Comparison of ENCODE assay signal across 7 mouse cellular contexts in the genomic region with DNA sequence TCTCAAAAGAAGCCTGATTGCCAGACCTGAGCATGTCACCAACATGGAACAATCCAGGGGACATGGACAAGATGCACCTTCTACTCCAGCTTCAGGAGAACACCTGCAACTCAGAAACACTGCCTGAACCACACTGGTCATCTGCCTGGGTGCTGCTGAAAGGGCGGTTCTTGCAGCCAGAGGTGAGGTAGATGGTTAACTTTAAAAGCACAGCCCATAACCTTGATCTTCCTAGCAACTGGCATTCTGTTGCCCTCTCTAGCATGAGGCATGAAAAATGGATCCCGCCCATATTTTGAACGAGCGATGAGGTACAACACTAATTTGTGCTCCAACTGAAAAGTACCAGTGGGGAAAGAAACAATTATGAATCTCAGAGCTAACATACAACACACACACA. TPM values are rescaled to one million over a fixed set of nuclear protein-coding genes. Genes with fewer than 3 reads are reported as not detected.
A peak's percentile ranks its signal among the peaks of the same experiment; 100 is the strongest.
DNase-seq lines count a peak whose midpoint lies in the region; ATAC-seq lines count a peak whose summit lies in the region.

No protein-coding gene starts in this region.

- peaks cover 9% of the 10 kb centered on the region; the same call in 1 of the 2 replicates for H3K36me3 ChIP-seq in lung, embryonic 15.5 days
- peaks cover 27% of the 10 kb centered on the region for H3K36me3 ChIP-seq in hindbrain, embryonic 14.5 days (replicated peaks; ENCODE audit: control insufficient read depth, insufficient read depth)
- peaks cover 22% of the 10 kb centered on the region for H3K36me3 ChIP-seq in limb, embryonic 13.5 days
- no peaks in the 10 kb centered on the region for H3K36me3 ChIP-seq in stomach, embryonic 16.5 days (ENCODE audit: control insufficient read depth, insufficient read depth, low read length)

- H3K4me3 ChIP-seq in lung, embryonic 15.5 days, result no peak overlapping the region
- peak overlapping the region; percentile 20 for H3K4me3 ChIP-seq in hindbrain, embryonic 14.5 days (replicated peaks; ENCODE audit: low read length)
- H3K4me3 ChIP-seq in limb, embryonic 13.5 days, result no peak overlapping the region
- H3K4me3 ChIP-seq in stomach, embryonic 16.5 days (replicated peaks; ENCODE audit: low read length), result no peak overlapping the region

- H3K4me1 ChIP-seq in lung, embryonic 15.5 days, result peaks cover 94% of the 10 kb centered on the region
- H3K4me1 ChIP-seq in hindbrain, embryonic 14.5 days (replicated peaks; ENCODE audit: control insufficient read depth, insufficient read depth, low read length), result peaks cover 92% of the 10 kb centered on the region
- peaks cover 92% of the 10 kb centered on the region for H3K4me1 ChIP-seq in limb, embryonic 13.5 days
- H3K4me1 ChIP-seq in stomach, embryonic 16.5 days (ENCODE audit: control insufficient read depth, insufficient read depth, low read length), result peaks cover 94% of the 10 kb centered on the region

- intact Hi-C loops in left cerebral cortex, postnatal 25 days (cut with DNase I), result no loop called here

- no peaks in the 10 kb centered on the region for H3K9me3 ChIP-seq in lung, embryonic 15.5 days
- H3K9me3 ChIP-seq in hindbrain, embryonic 14.5 days (ENCODE audit: control insufficient read depth, low read length), result no peaks in the 10 kb centered on the region
- no peaks in the 10 kb centered on the region for H3K9me3 ChIP-seq in limb, embryonic 13.5 days
- H3K9me3 ChIP-seq in stomach, embryonic 16.5 days (replicated peaks; ENCODE audit: control insufficient read depth, low read length), result no peaks in the 10 kb centered on the region

- DNase-seq in lung, postnatal 10 days, result no peak
- DNase-seq in hindbrain, embryonic 14.5 days (ENCODE audit: low spot score), result no peak
- DNase-seq in right cerebral cortex, adult 18-20 months, result no peak
- DNase-seq in left cerebral cortex, postnatal 25 days (ENCODE audit: low spot score in 2 of 2), result no peak

- no peak overlapping the region; the same call in 1 of the 2 replicates for H3K4me2 ChIP-seq in lung, embryonic 15.5 days
- H3K4me2 ChIP-seq in hindbrain, embryonic 14.5 days (replicated peaks), result peak overlapping the region; percentile 84
- H3K4me2 ChIP-seq in limb, embryonic 13.5 days (replicated peaks), result peak overlapping the region; percentile 52
- H3K4me2 ChIP-seq in stomach, embryonic 16.5 days (ENCODE audit: low read depth, low read length), result no peak overlapping the region

- H3K27me3 ChIP-seq in lung, embryonic 15.5 days, result no peaks in the 10 kb centered on the region
- H3K27me3 ChIP-seq in hindbrain, embryonic 14.5 days (ENCODE audit: control insufficient read depth, insufficient read depth, low read length), result no peaks in the 10 kb centered on the region
- no peaks in the 10 kb centered on the region for H3K27me3 ChIP-seq in limb, embryonic 13.5 days
- H3K27me3 ChIP-seq in stomach, embryonic 16.5 days (ENCODE audit: control insufficient read depth, insufficient read depth, low read length), result no peaks in the 10 kb centered on the region

- no peak for ATAC-seq in lung, embryonic 15.5 days (ENCODE audit: borderline replicate concordance, extremely low read depth, low FRiP score, low TSS enrichment)
- no peak for ATAC-seq in hindbrain, embryonic 14.5 days (ENCODE audit: low FRiP score)
- no peak for ATAC-seq in limb, embryonic 13.5 days (ENCODE audit: low FRiP score, low read depth)
- ATAC-seq in stomach, embryonic 16.5 days (ENCODE audit: insufficient read depth, low FRiP score), result no peak

- 71% methylated on average over 4 of the region's 4 CpGs for WGBS in lung, embryonic 15.5 days
- WGBS in hindbrain, embryonic 14.5 days, result 48% methylated on average over 4 of the region's 4 CpGs
- WGBS in limb, embryonic 13.5 days, result 67% methylated on average over 4 of the region's 4 CpGs
- WGBS in stomach, embryonic 16.5 days, result 68% methylated on average over 4 of the region's 4 CpGs

- peak overlapping the region; percentile 69 for H3K27ac ChIP-seq in lung, embryonic 15.5 days
- H3K27ac ChIP-seq in hindbrain, embryonic 14.5 days, result peak overlapping the region; percentile 97
- no peak overlapping the region; the same call in 1 of the 2 replicates for H3K27ac ChIP-seq in limb, embryonic 13.5 days
- peak overlapping the region; percentile 68; the same call in 1 of the 2 replicates for H3K27ac ChIP-seq in stomach, embryonic 16.5 days (ENCODE audit: low read length)

- no peak overlapping the region for H3K9ac ChIP-seq in lung, embryonic 15.5 days
- peak overlapping the region; percentile 74 for H3K9ac ChIP-seq in hindbrain, embryonic 14.5 days
- H3K9ac ChIP-seq in limb, embryonic 13.5 days, result no peak overlapping the region
- H3K9ac ChIP-seq in stomach, embryonic 16.5 days (ENCODE audit: low read length), result no peak overlapping the region

RNA-seq across cellular contexts. Expression of a gene that starts 21.6 kb away (rescaled TPM):
- polyA plus RNA-seq in lung, embryonic 15.5 days (2015; fragmentation: Nextera tagmentation; extraction: Ambion mirVana), result 44.7 and 46.0 TPM in 2 replicates
- 55.4 and 63.4 TPM in 2 replicates for polyA plus RNA-seq in hindbrain, embryonic 14.5 days (2014; fragmentation: Nextera tagmentation; extraction: Ambion mirVana)
- polyA plus RNA-seq in limb, embryonic 13.5 days (2015; fragmentation: Nextera tagmentation; extraction: Ambion mirVana), result 59.4 and 65.7 TPM in 2 replicates
- 45.1 and 45.3 TPM in 2 replicates for polyA plus RNA-seq in stomach, embryonic 16.5 days (2015; fragmentation: Nextera tagmentation; extraction: Ambion mirVana)
- 100 to 1,000 TPM; 160 to 162 TPM for total RNA-seq in left cerebral cortex, postnatal 25 days (2021)

Comparison
In these comparisons a context has a peak if more than half of its experiments do, and no peak if none do; other contexts are left out.
1. H3K4me2 ChIP-seq: peak in hindbrain, embryonic 14.5 days (single experiment) and limb, embryonic 13.5 days (single experiment); none in lung, embryonic 15.5 days (single experiment) and stomach, embryonic 16.5 days (single experiment).